Mouse (Mus musculus): ENCODE data around the gene Hbp1.

DNA sequence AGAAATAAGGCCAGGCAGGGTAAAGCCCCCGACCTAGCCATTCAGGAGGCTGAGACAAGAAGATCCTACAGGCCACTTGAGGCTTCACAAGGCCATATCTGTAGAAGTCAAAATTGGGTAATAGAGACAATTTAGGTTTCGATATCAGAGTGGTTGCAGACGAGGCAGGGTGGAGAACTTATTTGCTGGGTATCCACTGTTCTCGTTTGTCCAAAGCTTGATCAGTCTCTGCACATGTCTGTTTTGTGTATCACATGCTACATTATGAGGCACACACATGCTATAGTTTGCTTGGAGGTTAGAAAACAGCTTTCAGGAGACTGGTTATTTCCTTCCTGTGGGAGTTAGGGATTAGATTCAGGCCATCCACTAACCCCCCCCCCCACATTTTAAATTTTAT is 5.5 kb upstream of the Hbp1 start:
- no peak for TF ChIP-seq CTCF (IDR thresholded peaks at IDR 0.05; ENCODE audit: extremely low read depth, insufficient read depth, insufficient read length, insufficient replicate concordance)
- TF ChIP-seq POLR2A (IDR thresholded peaks at IDR 0.05; ENCODE audit: low read depth, low read length), result no peak

Measured in spleen, adult 2 months (tissue).